Comparison of ENCODE assay signal across 23 mouse cellular contexts in the genomic region with DNA sequence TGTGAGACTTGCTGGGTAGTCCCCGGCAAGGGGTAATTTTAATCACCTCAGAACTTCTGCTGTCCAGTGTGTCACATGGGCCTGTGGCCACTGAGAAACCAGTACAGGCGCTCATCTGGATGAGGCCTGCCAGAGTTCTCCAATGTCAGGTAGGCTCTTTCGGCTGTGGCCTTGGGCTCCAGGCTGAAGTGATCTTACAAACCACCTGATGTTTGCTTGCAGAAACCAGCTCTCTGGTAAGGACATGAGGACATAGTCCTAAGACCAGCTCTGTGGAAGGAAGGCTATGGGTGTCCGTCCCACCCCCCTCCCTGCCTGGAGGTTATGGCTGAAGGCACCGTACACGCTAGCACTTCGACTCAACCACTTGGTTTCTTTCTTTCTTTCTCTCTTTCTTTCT. TPM values are rescaled to one million over a fixed set of nuclear protein-coding genes. Genes with fewer than 3 reads are reported as not detected.
"Had no signal": no experiment of that assay in that cellular context is flagged by ENCODE, and none has a peak within 500 bp of the region (broad histone marks: within the 10 kb centered on the region; RNA-seq: fewer than 3 reads in every experiment).

No protein-coding gene starts in this region.

- ATAC-seq: inflammation-experienced regulatory T-cells, adult 6 months; intestine, postnatal 0 days; liver, postnatal 0 days; midbrain, embryonic 15.5 days had no signal

- H3K9me3 ChIP-seq: kidney, embryonic 15.5 days; limb, embryonic 12.5 days; limb, embryonic 15.5 days; midbrain, embryonic 12.5 days; midbrain, embryonic 15.5 days; neural tube, embryonic 13.5 days had no signal

- H3K4me1 ChIP-seq: limb, embryonic 15.5 days; midbrain, embryonic 12.5 days; midbrain, embryonic 15.5 days; neural tube, embryonic 13.5 days had no signal

- H3K9ac ChIP-seq: kidney, embryonic 15.5 days; limb, embryonic 12.5 days; limb, embryonic 15.5 days; liver, embryonic 14.5 days; liver, postnatal 0 days; midbrain, embryonic 12.5 days; midbrain, embryonic 15.5 days; neural tube, embryonic 13.5 days had no signal

- DNase-seq: kidney, adult 8-10 months; kidney, postnatal 10 days; kidney, postnatal 4 days; left cerebral cortex, postnatal 4 days; liver, postnatal 0 days; retina, postnatal 1 day; right cerebral cortex, postnatal 25 days; spleen, adult 18-20 months; thymus, adult 2 months; thymus, postnatal 14 days; thymus, postnatal 4 days had no signal

- H3K4me2 ChIP-seq: kidney, embryonic 15.5 days; limb, embryonic 12.5 days; limb, embryonic 15.5 days; liver, embryonic 11.5 days; midbrain, embryonic 12.5 days; midbrain, embryonic 15.5 days; neural tube, embryonic 13.5 days had no signal

- H3K36me3 ChIP-seq: limb, embryonic 12.5 days; limb, embryonic 15.5 days; midbrain, embryonic 12.5 days; midbrain, embryonic 15.5 days; neural tube, embryonic 13.5 days had no signal

- H3K4me3 ChIP-seq: kidney, embryonic 15.5 days; limb, embryonic 12.5 days; limb, embryonic 15.5 days; midbrain, embryonic 12.5 days; midbrain, embryonic 15.5 days; myocyte; neural tube, embryonic 13.5 days had no signal

- H3K27me3 ChIP-seq: kidney, embryonic 15.5 days; limb, embryonic 15.5 days; midbrain, embryonic 12.5 days; midbrain, embryonic 15.5 days had no signal

- H3K27ac ChIP-seq: kidney, embryonic 15.5 days; limb, embryonic 12.5 days; limb, embryonic 15.5 days; liver, embryonic 14.5 days; macrophage; midbrain, embryonic 12.5 days; midbrain, embryonic 15.5 days; neural tube, embryonic 13.5 days had no signal

RNA-seq across cellular contexts. Expression of a gene that starts 26.8 kb away (rescaled TPM):
- polyA plus RNA-seq: inflammation-experienced regulatory T-cells, adult 6 months; limb, embryonic 12.5 days; macrophage; midbrain, embryonic 12.5 days; myocyte had no signal
